Mouse (Mus musculus) CD8-positive naive resting alpha-beta T cell, adult 2 months (primary cell): ENCODE measurements around the gene Arhgef1.
A peak's percentile ranks its signal among the peaks of the same experiment; 100 is the strongest.

Experiments used
- DNase-seq, 2 experiments: peaks; one replicate each; pipeline ENCODE4 v3.0.0; 2022; ENCODE audit warnings: low read depth in 2 of 2, low spot score in 2 of 2

Gene Arhgef1

DNA sequence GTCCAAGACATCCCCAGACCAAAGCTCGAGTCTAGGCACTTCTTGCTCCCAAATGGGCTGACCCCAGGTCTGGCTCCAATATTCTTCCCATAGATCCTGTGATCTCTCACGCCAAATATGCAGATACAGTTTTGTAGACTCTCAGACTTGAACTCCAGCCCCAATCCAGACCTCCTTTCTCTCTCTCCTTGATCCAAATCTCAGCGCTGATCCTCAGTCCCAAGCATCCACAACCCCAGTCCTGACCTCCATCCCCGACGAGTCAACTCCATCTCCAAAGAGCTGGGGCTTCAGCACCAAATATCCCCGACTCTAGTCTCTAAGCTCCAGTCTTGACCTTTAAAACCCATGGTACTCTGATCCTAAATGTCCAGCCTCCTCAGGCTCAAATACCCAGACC is 40.9 kb downstream of the Arhgef1 start:
- no peak for DNase-seq

DNA sequence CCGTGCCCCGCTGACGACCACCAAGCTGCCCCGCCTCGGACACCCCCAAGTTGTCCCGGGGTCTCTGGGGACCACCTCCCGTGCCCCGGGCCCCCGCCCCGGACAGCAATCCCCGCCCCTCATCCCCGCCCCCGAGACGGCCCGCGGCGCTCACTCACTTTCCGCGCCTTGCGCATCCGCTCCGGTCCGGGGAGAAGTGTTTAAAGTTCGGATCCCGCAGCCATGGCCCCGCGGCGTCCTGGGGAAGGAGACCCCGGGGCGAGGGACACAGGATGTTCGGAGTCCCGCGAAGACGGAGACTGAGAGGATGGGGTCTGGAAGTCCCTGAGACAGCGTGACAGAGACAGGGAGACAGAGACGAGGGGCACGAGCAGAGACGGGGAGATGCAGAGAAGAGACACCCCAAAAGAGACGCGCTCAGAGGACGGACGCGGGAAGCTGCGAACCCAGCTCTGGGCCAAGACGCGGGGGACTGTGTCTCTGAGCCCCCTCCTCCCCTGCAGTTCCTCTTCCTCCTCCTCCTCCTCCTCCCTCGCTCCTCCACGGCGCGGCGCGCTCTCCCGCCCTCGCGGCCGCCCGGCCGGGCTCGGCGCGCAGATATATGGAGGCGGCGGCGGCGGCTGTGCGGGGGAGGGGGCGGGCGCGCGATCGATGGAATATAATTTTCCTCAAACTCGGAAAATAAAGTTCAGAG is 41.7 kb downstream of the Arhgef1 start, which contains the start of gene Gm4881:
TSS of gene Gm4881 (minus strand) at position 238 of the 694 bp plus-strand sequence.
- no peak for DNase-seq

DNA sequence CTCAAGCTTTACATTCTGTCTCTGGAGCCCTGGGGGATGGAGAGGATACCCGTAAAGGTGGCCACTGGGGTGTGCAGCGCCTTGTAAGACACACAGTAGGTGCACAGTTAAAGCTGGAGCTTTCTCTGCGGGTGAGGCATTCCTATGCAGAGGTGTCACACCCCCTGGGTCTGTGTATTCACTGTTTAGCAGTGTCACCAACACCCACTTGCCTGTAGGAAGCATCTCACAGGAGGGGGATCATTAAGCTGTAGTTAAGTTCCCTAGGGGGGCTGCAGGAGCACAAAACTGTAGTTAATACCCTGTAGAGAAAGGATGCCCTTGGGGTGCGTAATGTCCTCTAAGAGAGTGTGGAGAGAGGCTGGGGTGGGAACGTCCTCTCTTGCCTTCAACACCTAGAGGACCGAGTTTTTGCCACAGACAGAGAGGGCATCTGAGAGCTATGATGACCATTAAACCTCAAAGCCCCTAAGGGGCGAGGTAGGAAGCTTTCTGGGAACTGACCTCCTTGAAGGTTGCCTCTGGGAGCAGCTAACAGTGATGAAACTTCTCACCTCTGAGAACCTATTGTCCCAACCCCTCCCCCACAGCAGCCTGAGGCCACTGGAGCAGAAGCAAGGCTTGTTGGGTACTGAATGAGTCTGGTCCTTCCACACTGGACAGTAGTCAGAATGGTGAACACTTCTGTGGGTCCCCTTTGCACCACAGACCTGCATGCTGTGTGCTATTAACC is 44.8 kb downstream of the Arhgef1 start:
- no peak for DNase-seq

DNA sequence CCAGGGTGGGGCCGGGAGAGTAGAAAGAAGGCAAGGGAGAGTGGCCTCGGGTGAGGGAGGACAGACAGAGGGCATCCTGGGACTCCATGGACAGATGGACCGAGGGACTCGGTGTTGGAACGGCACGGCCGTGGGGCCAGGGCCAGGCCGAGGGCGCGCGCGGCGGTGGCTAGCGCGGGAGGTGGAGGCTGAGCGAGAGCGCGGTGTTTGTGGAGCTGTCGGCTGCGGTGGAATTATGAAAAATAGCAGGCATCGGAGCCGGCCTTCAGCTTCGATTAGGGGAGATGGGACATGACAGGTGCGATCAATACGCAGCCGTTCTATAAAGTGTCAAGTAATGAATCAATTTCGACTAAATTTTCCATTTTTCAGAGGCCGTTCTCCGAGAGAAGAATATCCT is 46.1 kb downstream of the Arhgef1 start:
- no peak for DNase-seq

DNA sequence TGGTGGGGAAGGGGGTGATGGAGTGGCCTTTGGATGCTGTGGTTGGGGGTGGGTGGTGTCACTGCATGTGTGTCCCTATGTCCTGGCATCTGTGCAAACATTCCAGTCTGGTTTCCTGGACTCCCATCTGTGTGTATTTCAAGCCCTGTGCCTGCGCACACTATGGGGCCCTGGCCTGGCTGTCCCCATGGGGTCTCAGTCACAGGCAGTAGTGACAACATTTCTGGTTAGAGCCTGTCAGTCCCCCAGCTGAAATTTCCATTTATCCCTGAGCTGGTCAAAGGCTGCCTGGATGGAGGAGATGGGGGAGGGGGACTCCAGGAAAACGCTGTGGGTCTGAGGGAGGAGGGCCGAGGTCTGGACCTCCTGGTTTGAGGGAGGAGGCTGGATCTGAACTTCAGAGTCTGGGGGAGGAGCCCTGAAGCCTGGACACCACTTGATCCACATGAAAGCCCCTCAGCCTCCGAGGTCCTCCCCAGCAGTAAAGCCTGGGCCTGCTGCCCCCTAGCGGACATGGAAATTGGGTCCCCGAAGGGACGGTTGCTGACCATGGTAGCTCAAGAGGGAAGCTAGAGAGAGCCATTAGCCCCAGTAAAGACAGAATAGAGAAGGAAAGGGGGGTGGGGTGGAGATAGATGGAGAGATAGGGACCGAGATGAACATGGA is 47.4 kb downstream of the Arhgef1 start:
- peak; percentile 68 to 75 for DNase-seq

DNA sequence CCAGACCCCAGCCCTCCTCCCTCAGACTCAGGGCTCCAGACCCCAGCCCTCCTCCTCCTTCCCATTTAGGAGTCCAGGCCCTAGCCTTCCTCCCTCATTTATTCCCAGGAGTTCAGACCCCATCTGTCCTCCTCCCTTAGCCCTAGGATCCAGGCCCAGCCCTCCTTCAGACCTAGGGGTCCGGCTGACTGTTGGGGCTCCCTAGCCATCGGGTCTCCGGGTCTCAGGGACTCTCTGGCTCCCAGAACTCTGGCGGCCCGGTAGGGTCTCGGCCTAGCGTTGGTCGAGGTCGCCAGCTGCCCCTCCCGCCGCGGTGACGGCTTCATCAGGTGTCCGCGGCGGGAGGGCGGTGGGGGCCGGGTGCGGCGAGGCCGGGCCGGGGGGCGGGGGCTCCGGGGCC is 51.3 kb downstream of the Arhgef1 start:
- no peak for DNase-seq

DNA sequence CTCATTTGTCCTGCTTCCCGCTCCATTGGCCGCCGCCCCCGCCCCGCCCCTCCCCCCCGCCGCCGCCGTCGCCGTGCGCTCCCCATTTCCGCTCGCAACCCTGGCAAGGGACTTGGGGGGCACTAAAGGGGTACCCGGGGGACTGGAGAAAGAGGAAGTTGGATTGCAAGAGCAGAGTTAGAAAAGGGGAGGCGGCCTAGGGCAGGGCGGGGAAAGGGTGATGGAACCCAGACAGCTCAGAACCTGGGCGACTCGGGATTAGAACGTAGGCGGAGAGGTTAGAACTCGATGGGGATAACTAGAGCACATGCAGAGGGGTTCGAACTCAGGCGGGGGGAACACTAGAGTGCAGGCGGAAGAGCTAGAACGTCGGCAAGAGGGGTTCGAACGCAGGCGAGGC is 51.7 kb downstream of the Arhgef1 start:
- peak in 1 of 2 experiments; percentile 27 for DNase-seq

DNA sequence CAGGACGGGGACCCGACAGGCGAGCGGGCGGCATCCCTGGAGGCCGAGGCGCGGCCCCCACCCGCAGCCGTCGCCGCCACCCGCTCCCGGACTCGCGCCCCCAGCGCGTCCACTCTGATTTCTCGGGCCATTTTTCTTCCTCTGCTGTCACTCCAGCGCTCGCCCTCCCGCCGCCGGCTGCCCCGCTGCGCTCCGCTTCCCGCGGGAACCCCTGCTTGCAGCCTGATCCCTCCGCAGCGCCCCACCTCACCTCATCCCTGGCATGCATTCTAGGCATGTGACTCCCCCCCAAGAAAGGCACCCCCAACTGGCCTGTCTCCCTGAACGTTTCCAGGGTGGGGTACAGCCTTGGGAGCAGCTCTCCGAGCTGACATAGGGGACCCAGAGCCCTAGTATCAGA is 52.5 kb downstream of the Arhgef1 start:
- DNase-seq: no peak

DNA sequence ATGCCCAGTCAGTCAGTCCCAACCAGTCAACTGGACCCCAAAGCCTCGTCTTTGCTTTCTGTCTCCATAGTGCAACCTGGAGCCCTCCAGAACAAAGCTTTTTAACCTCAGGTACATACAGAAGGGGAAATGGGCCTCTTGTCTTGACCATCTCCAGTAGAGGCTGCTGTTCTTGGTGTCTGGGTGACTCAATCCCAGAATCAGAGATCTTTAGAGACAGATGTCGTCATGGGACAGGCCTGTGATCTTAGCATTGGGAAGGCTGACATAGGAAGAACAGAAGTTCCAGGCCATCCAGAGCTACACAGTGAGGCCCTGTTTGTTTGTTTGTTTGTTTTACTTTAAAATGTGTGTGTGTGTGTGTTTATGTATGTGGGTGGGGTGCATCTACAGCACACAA is 61.6 kb downstream of the Arhgef1 start:
- DNase-seq: no peak

DNA sequence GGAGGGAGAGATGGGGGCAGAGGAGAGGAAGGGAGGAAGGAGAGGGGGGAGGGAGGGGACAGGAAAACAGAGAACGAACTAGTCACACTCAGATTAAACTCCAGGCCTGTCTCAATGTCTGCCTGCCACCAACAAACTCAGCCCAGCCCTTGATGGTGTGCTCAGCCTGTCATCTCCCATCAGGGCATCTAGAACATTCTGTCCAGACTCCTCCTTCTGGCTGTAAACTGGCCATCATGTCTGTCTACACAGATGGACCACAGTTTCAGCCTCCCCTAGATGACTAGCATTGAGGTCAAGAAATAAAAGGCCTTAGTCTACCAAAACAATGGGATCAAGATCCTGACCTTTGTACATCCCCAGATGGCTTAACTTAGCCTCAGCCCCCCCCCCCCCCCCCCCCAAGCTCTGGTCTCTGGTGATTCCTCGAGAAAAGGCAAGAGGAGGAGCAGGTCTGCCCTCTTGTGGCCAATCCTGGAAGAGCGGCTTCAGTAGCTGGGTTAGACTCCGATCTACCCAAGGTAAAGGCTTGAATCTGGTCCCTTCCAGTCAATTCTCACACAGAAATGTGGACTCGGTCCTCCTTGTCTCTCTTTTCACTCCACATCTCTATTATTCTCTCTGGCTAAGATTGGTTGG is 62.3 kb downstream of the Arhgef1 start:
- DNase-seq: peak; percentile 75 to 86

DNA sequence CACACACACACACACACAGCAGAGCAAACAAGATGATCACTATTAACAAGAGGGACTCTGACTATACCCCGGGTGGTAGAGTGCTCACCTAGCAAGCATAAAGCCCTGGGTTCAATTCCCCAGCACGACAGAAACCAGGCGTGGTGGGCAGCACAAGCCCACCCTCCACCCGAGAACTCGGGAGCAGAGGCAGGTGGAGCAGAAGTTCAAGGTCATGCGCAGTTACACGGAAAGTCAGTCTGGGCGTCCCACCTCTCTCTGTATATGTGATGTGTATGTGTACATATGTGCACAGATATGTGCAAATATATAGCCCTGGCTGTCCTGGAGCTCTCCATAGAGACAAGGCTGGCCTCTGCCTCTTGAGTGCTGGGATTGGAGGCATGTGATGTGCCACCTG is 65.3 kb downstream of the Arhgef1 start:
- DNase-seq: no peak

DNA sequence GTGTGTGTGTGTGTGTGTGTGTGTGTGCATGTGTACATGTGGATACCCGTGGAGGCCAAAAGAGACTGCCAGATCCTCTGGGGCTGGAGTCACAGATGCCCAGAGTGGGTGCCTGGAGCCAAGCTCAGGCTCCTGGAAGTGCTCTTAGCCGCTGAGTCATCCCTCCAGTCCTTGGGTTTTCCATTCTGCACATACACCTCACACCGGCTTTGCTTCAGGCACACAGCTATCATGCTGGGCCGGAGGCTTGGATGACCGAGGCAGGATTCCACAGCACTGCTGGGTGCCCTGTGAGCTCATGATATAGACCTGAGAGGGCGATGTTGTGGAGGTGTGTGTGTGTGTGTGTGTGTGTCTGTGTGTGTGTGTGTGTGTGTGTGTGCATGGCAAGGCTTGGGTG is 65.8 kb downstream of the Arhgef1 start:
- DNase-seq: no peak

DNA sequence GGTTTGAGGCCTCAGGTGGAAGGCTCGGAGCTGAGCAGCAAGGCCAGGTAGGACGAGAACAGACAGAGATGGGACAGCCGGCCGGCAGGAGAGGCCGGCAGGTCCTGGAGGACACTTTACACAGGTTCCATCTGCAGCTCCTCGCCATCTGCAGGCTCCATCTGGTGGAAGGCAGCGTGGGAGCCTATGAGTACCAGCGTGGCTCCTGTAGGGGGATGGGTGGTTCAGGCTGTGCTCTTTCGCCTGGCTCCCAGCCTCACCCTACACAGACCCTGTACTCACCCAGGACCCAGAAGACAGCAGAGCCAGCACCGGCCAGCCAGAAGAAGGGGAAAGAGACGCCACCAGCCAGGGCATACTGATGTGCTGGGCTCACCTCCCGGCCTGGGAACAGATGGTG is 67.1 kb downstream of the Arhgef1 start:
- no peak for DNase-seq

DNA sequence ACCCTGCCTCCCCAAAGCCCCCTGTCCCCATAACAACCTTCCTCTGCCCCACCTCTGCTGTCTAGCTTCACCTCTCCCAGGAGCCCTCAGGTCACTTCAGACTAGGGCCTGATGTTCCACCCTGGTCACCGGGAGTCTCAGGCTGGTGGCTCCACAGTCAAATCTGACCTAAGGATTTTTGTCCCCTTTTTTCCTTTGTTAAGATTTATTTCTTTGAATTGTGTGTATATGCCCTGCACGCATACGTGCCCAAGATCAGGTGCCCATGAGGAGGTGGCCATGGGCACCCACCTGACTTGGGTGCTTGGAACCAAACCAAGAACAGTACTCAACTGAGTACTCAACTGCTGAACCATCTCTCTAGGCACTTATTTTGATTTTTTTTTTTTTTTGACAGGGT is 67.6 kb downstream of the Arhgef1 start:
- no peak for DNase-seq

DNA sequence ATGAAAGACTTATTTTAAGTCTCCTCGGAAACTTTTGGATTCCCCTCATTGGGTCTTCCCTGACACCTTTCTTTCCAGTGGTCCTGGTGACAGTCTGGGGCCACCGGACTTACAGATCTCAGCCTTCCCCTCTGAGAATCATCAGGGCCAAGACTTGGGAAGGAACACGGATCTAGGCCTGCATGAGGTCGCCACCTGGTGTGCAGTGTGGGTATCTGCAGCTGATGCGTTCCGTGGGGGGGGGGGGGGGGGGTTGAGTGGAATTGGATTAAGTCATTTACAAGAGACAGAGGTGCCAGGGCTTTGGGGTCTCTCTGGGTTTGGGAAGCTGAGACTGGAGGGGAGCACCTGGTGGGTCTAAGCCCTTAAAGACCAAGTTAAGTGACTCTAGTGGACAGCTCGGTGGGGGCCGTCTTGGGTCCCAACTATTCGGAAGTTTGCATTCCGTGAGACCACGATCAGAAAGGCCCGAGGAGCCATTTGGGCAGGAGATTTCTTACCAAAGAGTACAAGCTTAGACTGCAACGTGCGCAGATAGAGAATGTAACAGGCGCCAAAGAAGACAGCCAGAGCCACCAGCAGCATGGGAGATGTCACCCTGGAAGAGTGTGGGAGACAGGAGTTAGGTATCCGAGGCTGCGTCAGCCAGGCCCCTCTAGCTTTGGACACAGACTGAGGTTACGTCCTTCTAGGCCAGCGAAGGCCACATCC is 68.7 kb downstream of the Arhgef1 start:
- no peak for DNase-seq

DNA sequence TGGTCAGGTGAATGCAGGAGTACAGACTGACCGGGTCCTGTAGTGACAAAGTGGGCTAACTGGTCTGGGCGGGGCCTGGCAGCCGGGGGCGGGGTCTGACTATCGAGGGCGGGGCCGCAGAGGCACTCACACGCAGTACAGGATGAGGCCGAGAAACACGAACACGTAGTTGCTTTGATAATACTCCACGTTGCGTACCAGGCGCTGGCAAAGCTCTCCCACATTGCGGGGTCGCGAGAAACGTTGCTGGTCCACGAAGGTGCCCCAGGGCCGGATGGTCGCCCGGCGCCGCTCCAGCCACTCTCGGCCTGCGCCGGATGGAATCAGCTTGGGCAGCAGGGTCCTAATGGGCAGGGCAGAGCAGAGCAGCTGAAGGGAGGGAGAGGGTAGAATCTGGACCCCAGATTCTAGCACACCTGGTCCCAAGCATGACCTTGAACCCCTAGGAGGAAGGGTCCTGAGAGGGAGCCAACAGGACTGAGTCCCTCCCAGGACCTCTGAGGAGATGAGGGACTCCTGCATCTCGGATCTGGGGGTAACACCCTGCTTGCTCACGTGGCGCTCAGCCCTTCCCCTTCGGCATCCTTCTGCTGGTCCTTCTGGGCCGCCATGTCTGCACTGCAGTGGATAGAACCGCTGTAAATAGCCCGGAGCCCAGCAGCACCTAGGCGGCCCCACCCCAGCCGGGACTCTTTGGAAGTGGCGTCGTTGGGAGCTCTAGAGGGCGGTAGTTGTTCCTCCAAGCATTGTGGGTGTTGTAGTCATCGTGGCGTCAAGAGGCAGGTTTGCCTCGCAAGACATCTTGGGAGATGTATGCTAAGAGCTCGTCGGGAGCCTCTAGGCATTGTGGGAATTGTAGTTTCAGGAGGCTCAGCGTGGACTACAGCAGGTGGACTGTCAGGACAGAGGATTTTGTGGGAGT is 69.5 kb downstream of the Arhgef1 start, which contains the start of gene Rabac1:
TSS of gene Rabac1 (minus strand) at position 783 of the 922 bp plus-strand sequence.
- DNase-seq: peak; percentile 78 to 81

DNA sequence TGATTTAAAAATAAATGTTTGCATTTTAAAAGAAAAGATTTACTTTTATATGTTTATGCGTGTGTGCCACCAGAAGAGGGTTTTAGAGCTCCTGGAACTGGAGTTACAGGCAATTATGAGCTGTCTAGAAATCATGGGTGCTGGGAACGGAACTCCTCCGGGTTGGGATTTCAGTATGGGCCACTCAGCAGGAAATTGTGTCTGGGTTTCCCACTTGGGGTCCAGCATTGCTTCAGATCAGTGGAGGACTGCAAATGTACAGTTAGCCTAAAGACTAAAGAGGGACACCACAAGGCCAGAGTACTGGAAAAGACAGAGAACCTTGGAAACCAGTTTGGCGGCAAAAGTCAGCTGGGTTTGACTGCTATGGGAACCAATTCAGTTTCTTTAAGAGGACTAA is 70.5 kb downstream of the Arhgef1 start:
- no peak for DNase-seq

DNA sequence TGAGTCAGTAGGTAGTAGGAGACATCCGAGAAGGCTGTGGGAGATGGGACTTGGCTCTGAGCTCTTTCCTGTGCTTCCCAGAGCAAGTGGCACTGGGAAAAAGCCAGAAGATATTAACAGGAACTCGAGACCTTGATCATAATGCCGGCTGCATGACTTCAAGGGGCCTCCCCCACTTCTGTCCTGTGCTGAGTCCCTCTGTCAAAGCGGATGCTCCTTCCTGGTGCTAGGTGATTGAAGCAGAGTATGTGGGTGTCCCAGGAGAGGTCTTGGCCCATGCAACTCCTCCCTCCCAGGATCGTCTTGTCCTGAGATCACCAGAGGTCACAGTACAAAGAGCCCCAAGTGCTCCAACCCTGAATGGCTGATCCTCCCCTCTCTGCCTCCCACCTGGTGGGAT is 71.2 kb downstream of the Arhgef1 start:
- DNase-seq: no peak

DNA sequence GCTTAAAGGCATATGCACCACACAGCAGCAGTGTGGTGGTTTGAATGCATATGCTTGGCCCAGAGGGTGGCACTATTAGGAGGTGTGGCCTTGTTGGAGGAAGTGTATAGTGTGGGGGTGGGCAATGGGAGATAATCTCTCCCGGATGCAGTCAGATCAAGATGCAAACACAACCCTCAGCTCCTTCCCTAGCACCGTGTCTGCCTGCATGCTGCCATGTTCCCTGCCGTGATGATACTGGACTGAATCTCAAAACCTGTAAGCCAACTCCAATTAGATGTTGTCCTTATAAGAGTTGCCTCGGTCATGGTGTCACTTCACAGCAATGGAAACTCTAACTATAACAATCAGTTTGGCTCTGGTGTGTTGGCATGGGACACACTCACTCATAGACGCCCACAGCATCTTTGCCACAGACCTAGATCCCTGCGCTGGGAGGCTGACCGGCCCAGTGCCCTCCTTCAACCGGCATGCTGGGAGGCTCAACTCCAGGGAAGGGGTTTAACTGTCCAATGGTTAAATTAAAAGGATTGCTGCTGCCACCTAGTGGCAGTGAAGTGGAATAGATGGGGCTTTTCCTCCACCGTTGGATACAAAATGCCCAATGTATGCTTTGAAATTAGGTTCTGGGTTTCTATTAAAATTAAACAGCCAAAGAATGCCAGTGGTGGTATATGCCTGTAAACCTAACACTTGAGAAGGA is 72.3 kb downstream of the Arhgef1 start:
- peak; percentile 27 to 44 for DNase-seq
